Mouse (Mus musculus) embryonic stem cell, embryonic (primary cell): ENCODE results near the gene Arhgef40.
"Not testable (repeated sequence)": the region's sequence is repeated elsewhere in the genome, so short reads cannot be mapped to it uniquely, and the experiment has no call there.

ENCODE experiments used
- CTCF ChIA-PET, 4 experiments: fragments of 300-600 bp in 2 of 4; fragments of 350-600 bp in 2 of 4; sonication (Branson Sonifier 250); formaldehyde crosslinking; loops; one replicate each; lab custom pipeline; 2022; ENCODE audit warnings: inconsistent platforms in 2 of 4; lab: Charles Lee
- POLR2A ChIA-PET, 4 experiments: fragments of 300-600 bp in 2 of 4; fragments of 350-600 bp in 2 of 4; sonication (Branson Sonifier 250); formaldehyde crosslinking; loops; one replicate each; lab custom pipeline; 2022; ENCODE audit warnings: antibody characterized with exemption in 4 of 4, inconsistent platforms in 1 of 4; lab: Charles Lee

The Arhgef40 gene

DNA sequence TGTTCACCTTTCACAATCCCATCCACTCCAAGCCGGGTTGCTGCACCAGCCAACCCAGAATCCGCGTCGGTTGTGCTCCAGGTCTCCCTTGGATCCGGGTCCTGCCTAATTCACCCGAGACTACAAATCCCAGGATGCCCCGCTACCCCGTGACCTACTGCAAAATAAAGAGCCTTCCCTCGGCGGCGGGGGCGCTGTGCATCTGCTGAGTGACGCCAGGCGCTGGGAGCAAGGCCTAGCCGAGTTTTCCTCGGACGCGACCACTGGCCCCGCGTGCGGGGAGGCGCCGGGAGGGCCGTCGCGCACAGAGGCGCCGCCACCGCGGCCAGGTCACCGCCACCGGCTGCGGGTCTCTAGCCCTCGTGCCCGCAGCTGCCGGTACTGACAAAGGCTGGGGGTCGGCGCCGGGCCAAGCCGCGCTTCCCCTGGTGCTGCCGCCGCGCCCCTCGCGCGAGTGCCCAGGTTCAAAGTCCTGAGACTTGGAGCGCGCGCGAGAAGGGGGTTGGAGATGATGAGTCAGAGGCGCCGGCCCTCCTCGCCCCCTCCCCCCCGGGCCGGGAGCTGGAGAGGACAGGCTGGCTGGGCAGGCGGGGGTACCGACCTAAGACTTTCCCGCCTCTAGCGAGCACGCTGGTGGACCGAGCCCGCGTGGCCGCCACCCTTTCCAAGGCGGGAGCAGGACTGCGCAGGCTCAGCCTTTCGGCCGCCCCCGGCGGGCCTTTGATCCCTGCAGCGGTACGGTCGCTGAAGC, 35.2 kb downstream of the Arhgef40 start:
- ChIA-PET POLR2A (interaction anchor here (0.5 to 14.4 kb wide), 123 partner anchors 8 to 1222 kb away, joined by 3 to 245 read pairs (median 5); partner anchors contain the start of genes Hnrnpc (in 3 of the 4), Mettl3 (in 3 of the 4), Rab2b (in 3 of the 4) and Tox4 (in 3 of the 4)), CTCF (interaction anchor here (0.5 to 6.1 kb wide), 21 partner anchors 9 to 297 kb away, joined by 3 to 87 read pairs (median 4); partner anchors contain the start of genes Hnrnpc (in 1 of the 4), Rab2b (in 1 of the 4), Slc39a2 (in 1 of the 4) and Tox4 (in 1 of the 4))

DNA sequence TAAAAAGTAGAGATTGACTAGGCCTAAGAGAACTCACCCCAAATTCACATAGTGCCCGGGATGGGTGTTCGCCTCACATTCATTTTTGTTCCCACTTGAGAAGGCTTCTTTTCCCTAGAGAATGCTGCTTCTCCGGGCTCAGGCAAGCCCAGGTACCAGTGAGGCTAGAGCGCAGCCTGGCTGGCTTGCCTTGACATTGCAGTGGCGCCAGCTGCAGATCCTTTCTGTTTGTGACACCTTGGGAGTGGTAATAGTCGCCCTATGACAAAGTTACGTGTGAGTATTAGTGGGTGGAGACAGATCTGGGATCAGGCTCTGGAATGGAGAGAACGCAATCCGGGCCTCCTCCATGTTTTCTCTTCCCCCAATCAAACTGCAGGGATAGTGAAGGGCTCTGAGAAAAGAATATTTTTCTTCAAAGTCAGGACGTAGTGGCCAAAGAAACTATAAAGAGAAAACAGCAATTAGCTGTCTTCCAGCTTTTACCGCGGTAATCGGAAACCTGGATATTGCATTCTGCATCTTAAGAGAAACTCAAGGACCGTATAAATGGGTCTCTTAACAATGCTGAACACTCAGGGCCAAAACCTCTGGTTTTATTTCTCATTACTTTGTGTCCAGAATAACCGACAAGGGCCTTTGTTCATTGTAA, 36.1 kb downstream of the Arhgef40 start, which contains the start of gene Zfp219:
Gene Zfp219, minus strand, starts transcription at position 248 of the 652 bp plus-strand sequence.
- ChIA-PET POLR2A (interaction anchor here (0.5 to 14.4 kb wide), 111 partner anchors 8 to 1223 kb away, joined by 3 to 245 read pairs (median 5); partner anchors contain the start of genes Hnrnpc (in 3 of the 4), Mettl3 (in 3 of the 4), Rab2b (in 3 of the 4) and Tox4 (in 3 of the 4)), CTCF (interaction anchor here (0.5 to 6.1 kb wide), 16 partner anchors 8 to 296 kb away, joined by 3 to 87 read pairs (median 4); partner anchors contain the start of genes Hnrnpc (in 1 of the 4), Rab2b (in 1 of the 4) and Tox4 (in 1 of the 4))

DNA sequence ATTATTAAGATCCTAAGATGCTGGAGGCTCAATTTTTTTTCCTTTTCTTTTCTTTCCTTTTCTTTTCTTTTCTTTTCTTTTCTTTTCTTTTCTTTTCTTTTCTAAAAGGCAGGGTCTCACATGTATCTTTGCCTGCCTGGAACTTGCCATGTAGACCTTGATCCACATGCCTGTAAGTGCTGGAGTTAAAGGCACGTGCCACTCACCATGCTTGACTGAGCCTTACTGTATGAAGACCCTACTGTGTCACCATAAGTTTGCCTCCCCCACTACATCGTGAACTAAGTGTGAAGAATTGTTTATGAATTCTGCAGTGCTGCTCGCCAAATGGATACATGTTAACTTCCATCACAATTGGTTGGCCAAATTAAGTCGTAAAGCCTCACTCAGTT, 36.6 kb downstream of the Arhgef40 start:
- CTCF ChIA-PET, result interaction anchor here in 3 of 4 experiments (1.1 to 6.1 kb wide), 5 partner anchors 12 to 83 kb away, joined by 3 to 87 read pairs (median 8); partner anchors contain the start of gene Hnrnpc (in 1 of the 3)
- POLR2A ChIA-PET, result interaction anchor here (0.6 to 14.4 kb wide), 63 partner anchors 8 to 932 kb away, joined by 3 to 245 read pairs (median 10); partner anchors contain the start of genes Hnrnpc (in 3 of the 4), Mettl17 (in 3 of the 4), Rab2b (in 2 of the 4) and Tox4 (in 2 of the 4)

DNA sequence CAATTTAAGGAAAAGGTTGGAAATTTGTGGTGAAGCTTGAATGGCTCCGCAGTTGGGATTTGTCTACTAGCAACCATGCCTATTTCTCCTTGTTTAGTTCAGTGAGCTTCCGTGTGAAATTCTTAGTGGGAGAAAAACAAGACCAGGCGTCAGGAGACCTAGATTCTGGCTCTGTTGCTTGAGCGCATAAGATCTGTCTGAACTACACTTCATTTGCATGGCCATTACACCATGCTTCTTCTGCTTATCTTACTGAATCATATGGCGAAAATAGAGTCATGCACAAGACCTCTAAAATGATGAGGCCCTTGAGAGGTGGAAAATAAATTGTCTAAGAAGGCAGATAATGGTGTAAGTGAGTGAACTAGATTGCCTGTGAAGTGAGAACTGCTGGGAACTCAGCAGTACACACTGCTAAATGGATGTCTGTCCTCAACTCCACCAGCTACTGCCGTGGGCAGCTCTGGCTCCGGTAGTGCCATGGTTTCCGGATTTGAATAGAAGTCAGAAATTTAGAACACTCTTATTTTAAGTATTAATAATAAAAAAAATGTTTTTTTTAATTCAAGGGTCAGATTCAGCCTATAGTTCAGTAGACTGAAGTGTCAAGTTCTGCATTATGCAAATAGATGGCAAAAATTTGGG, 37.2 kb downstream of the Arhgef40 start:
- CTCF ChIA-PET, result interaction anchor here in 3 of 4 experiments (0.6 to 6.1 kb wide), 6 partner anchors 12 to 403 kb away, joined by 3 to 87 read pairs (median 5); no protein-coding TSS in a partner anchor

DNA sequence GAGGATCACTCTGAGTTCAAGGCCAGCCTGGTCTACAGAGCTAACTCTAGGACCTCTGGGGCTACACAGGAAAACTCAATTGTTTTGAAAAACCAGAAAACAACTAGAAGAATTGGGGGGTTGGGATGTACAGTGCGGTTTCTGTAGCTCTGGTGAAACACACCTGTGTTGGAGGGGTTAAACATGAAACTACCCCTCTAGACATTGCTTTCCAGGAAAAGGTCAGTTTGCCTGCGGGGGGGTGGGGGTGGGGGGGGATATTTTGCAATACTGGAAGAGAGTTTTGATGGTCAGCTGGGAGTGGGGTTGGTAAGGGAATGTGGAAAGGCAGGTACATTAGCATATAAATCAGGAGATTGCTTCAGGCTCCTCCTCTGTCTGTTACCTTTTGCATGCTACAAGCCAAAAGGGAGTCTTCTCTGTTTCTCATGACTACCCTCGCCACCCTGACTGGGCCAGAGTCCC, 37.8 kb downstream of the Arhgef40 start:
- ChIA-PET POLR2A (interaction anchor here in 3 of 4 experiments (0.6 to 14.4 kb wide), 88 partner anchors 9 to 1555 kb away, joined by 3 to 245 read pairs (median 5); partner anchors contain the start of genes Hnrnpc (in 3 of the 3), Mettl17 (in 2 of the 3), Arhgef40 (in 1 of the 3) and Chd8 (in 1 of the 3)), CTCF (interaction anchor here (0.6 to 6.1 kb wide), 14 partner anchors 12 to 402 kb away, joined by 3 to 87 read pairs (median 6); partner anchors contain the start of gene Hnrnpc (in 1 of the 4))

More for the DNA sequence above, 37.2 kb downstream of the Arhgef40 start:
- POLR2A ChIA-PET, result interaction anchor here in 3 of 4 experiments (0.6 to 14.4 kb wide), 55 partner anchors 8 to 292 kb away, joined by 3 to 245 read pairs (median 10); partner anchors contain the start of genes Hnrnpc (in 3 of the 3), Arhgef40 (in 1 of the 3), Chd8 (in 1 of the 3) and Mettl17 (in 1 of the 3)

DNA sequence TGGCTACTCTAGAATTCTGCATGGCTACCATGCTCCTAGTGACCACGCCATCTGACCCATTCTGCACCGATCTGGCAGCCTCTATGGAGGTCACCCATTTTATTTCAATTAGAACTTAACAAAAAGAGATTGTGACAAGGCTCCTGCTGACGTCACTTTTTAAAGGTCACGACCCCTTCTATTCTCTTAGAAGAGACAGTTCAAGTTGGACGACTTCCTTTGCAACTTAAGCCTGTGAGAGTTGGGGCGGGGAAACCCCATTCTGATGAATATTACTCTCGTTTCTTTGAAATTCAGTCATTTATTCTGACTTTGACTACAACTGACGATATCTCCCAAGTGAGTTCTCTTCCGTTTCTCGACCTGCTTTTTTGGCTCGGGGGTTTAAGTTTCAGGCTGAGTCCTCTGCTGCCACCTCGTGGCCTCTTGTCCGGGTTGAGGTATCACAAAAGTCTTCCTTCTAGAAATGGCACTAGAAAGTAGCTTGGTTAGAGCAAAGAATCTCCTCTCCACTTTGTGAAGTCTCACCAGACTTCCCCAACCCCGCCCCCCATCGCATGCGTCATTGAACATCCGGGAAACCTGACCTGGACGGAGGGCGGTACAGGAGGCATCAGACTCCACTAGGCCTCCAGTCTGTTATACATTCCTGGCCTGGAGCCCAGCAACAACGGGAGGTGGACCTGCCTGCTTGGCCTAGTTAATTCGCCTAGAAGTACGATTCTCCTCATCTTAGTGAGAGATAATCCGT, 38.4 kb downstream of the Arhgef40 start:
- POLR2A ChIA-PET, result interaction anchor here (0.6 to 14.4 kb wide), 84 partner anchors 9 to 1554 kb away, joined by 3 to 245 read pairs (median 5); partner anchors contain the start of genes Hnrnpc (in 4 of the 4), Mettl17 (in 2 of the 4), Arhgef40 (in 1 of the 4) and Chd8 (in 1 of the 4)

DNA sequence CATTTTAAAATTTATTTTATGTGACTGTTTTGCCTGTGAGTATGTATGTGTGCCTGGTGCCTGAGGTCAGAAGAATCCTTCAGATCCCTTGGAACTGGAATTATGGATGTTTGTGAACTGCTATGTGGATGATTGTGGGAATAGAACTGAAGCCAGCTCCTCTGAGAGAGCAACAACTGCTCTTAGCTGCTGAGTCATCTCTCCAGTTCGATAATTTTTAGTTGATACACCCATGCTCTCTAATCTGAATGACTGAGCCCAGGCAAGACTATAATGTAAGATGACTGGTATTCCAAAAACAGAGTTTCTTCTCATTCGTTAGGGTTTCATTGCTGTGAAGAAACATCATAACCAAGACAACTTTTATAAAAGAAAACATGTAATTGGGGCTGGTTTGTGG, 39.6 kb downstream of the Arhgef40 start:
- CTCF ChIA-PET, result interaction anchor here in 3 of 4 experiments (0.5 to 1.7 kb wide), 4 partner anchors 16 to 172 kb away, joined by 3 to 5 read pairs (median 4); no protein-coding TSS in a partner anchor
- POLR2A ChIA-PET, result interaction anchor here in 3 of 4 experiments (0.6 to 14.4 kb wide), 16 partner anchors 10 to 111 kb away, joined by 3 to 245 read pairs (median 4); partner anchors contain the start of gene Hnrnpc (in 3 of the 3)

More for the DNA sequence above, 38.4 kb downstream of the Arhgef40 start:
- CTCF ChIA-PET, result interaction anchor here (0.6 to 1.8 kb wide), 18 partner anchors 12 to 285 kb away, joined by 3 to 10 read pairs (median 3); partner anchors contain the start of gene Hnrnpc (in 1 of the 4)

DNA sequence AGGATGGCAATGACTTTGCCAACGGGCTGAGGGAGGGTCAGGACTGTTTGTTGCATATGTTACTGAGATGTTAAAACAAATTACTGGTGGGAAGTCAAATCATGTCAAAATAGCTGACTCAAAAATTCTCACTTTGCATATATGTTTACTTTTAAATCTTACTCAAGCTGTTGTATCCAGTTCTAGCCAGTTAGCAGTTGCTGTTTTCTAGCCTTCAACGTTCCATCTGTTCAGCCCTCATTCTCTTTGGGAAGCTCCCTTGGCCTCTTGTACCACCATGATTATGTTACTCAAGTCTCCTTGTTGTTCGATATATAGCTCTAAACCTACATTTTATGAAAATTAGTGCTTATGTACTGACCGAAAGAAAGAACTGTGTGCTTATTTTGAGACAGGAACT, 41.8 kb downstream of the Arhgef40 start:
- ChIA-PET POLR2A (interaction anchor here in 3 of 4 experiments (0.6 to 14.4 kb wide), 20 partner anchors 9 to 265 kb away, joined by 3 to 245 read pairs (median 6); partner anchors contain the start of gene Hnrnpc (in 2 of the 3)), CTCF (interaction anchor here in 2 of 4 experiments (1.1 to 1.7 kb wide), 2 partner anchors 8 to 18 kb away, joined by 3 to 4 read pairs; no protein-coding TSS in a partner anchor)

DNA sequence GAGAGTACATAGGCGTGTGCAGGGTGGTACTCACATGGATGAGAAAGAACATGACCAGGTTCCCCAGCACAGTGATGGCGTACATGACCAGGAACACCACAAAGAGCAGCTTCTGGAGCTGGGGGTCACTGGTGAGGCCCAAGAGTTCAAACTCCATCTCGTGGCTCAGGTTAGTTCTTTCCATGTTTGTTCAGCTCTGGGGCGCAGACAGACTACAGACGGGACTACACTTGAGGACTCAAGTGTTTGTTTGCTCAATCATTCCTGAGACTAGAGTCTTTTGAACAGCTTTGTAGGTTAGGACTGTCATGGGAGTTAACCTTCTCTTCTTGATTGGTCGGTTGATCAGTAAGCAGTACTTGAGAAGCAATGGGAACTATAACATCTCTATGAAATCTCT, 51.4 kb downstream of the Arhgef40 start:
- ChIA-PET POLR2A (interaction anchor here in 2 of 4 experiments (0.9 to 6.9 kb wide), 7 partner anchors 10 to 152 kb away, joined by 3 to 39 read pairs (median 13); partner anchors contain the start of genes Hnrnpc (in 1 of the 2) and Zfp219 (in 1 of the 2)), CTCF (interaction anchor here in 1 of 4 experiments (1.0 to 1.4 kb wide), 2 partner anchors 13 to 78 kb away, joined by 3 read pairs; no protein-coding TSS in a partner anchor)

DNA sequence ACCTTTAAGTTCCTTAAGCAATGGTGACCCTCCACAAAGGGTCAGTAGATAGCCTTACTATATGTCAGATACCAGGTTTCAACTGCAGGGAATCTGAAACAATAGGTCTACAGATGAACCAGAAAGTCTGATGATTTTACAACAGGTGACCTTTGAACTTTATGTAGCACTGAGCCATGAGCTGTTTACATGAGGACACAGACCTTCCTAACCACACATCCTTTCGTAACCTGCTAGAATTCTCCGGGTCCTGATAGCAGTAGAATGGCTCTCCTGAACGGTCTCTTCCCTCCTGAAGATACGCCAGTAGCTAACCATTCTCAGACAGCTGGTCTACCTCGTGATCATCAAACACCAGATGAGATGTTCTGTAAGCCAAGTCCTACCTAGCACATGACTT, 54.8 kb downstream of the Arhgef40 start:
- ChIA-PET POLR2A (interaction anchor here in 3 of 4 experiments (0.8 to 4.1 kb wide), 9 partner anchors 9 to 55 kb away, joined by 3 to 18 read pairs (median 4); partner anchors contain the start of gene Zfp219 (in 2 of the 3)), CTCF (no interaction called here)

DNA sequence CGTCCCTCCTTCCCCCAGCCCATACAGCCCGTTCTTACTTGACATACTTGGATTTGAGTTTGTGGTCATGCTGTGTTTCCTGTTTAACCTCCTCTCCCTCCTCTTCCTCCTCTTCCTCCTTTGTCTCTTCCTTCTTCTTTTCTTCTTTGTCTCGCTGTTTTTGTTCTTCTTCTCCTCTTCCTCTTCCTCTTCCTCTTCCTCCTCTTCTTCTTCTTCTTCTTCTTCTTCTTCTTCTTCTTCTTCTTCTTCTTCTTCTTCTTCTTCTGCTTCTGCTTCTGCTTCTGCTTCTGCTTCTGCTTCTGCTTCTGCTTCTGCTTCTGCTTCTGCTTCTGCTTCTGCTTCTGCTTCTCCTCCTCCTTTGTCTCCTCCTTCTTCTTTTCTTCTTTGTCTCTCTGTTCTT, 57.8 kb downstream of the Arhgef40 start, which contains the start of gene Olfr221:
Gene Olfr221, minus strand, starts transcription at position 101 of the 400 bp plus-strand sequence.
- CTCF ChIA-PET, result not testable (repeated sequence)
- POLR2A ChIA-PET, result interaction anchor here in 1 of 4 experiments (1.1 kb wide), 1 partner anchor 72 kb away, joined by 3 read pairs; no protein-coding TSS in a partner anchor

DNA sequence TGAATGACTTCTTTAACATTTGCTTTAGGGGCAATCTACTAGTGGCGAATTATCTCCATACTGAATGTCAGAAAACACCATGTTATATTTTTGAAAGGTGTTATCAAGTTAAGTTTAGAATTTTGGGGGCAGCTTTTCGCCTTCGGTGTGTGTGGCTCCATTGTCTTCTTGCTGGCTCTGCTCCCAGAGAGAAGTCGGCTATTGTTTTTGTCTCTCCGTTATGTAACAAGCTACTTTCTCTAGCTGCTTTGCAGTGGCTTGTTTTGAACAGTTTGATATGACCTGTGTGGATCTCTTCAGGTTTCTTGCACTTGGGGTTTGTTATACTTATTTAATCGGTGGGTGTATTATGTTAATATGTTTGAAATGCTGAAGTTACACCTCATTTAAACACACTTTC, 58.9 kb downstream of the Arhgef40 start:
- ChIA-PET POLR2A (interaction anchor here in 2 of 4 experiments (1.0 to 7.0 kb wide), 7 partner anchors 8 to 71 kb away, joined by 3 to 105 read pairs (median 6); partner anchors contain the start of genes Hnrnpc (in 1 of the 2) and Zfp219 (in 1 of the 2)), CTCF (interaction anchor here in 1 of 4 experiments (1.0 kb wide), 1 partner anchor 152 kb away, joined by 3 read pairs; no protein-coding TSS in a partner anchor)

DNA sequence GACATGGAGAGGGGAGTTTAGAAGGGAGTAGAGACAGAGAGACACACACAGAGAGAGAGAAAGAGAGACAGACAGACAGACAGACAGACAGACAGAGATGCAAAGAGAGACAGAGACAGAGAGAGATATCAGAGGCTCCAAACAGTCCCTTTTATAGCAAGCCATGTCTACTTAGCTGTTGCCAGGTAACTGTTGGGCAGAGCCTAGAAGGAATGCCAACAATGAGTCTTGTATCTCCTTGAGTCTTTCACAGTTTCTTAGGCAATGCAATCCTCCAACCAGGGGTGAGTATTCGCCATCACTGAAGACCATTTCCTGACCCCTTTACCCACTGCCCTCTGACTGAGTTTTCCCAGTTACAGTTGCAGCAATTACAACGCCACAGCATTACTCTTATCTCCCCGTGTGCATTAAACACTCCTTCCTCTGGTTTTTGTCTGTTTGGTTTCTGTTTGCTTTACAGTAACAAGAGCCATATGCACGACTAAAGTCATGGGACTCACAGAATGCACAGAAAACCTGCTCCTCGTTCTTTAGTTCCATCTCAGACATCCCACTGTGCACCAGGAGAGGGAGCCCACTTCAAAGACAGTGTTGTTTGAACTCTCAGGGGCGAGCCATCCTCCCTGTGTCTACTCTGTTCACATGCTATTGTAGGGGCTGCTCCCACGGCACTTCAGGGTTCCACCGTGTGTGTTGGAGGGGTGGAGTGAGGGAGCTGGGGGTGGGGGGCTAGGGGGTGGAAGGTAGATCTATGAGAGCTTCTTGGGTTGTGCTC, 60.6 kb downstream of the Arhgef40 start:
- CTCF ChIA-PET, result interaction anchor here in 2 of 4 experiments (0.6 to 1.9 kb wide), 6 partner anchors 34 to 133 kb away, joined by 3 to 4 read pairs (median 3); partner anchors contain the start of gene Hnrnpc (in 1 of the 2)
- POLR2A ChIA-PET, result interaction anchor here in 3 of 4 experiments (0.6 to 11.4 kb wide), 37 partner anchors 8 to 1739 kb away, joined by 3 to 221 read pairs (median 6); partner anchors contain the start of genes Hnrnpc (in 3 of the 3), Zfp219 (in 2 of the 3), Ndrg2 (in 1 of the 3) and Tox4 (in 1 of the 3)
